Mouse (Mus musculus) small intestine, adult 2 months (tissue): ENCODE measurements around the gene Zfp704. TPM values are rescaled to one million over a fixed set of nuclear protein-coding genes. Genes with fewer than 3 reads are reported as not detected.

Experiments used
- H3K27ac ChIP-seq: fragments of 200-500 bp; 2 replicates; pipeline ENCODE4 v1.5.1; 2012; ENCODE audit warnings: low read depth, low read length, control low read depth, inconsistent platforms; ENCODE audit not compliant: insufficient read depth
- H3K27me3 ChIP-seq: fragments of 200-500 bp; 2 replicates; pipeline ENCODE4 v1.6.1; 2012; ENCODE audit warnings: mild to moderate bottlenecking, moderate library complexity, low read length, inconsistent platforms; ENCODE audit not compliant: control insufficient read depth, insufficient read depth
- H3K36me3 ChIP-seq: fragments of 200-500 bp; 2 replicates; pipeline ENCODE4 v1.6.1; 2012; ENCODE audit warnings: mild to moderate bottlenecking, low read length, control low read depth, inconsistent platforms; ENCODE audit not compliant: control insufficient read depth, insufficient read depth
- H3K4me1 ChIP-seq: fragments of 200-500 bp; 2 replicates; pipeline ENCODE4 v1.6.1; 2012; ENCODE audit warnings: low read length, inconsistent platforms, mixed read lengths; ENCODE audit not compliant: control insufficient read depth, insufficient read depth, insufficient read length
- H3K4me3 ChIP-seq: fragments of 200-500 bp; 2 replicates; pipeline ENCODE4 v1.5.1; 2012; ENCODE audit warnings: low read depth, mild to moderate bottlenecking, control low read depth, inconsistent platforms, low read length, moderate library complexity
- CTCF ChIP-seq: fragments of 200-500 bp; IDR thresholded peaks from 2 replicates; pipeline ENCODE4 v1.5.1; 2012; ENCODE audit warnings: low read depth, mild to moderate bottlenecking, control low read depth, inconsistent platforms, low read length, moderate library complexity, mixed read lengths; ENCODE audit not compliant: insufficient replicate concordance, insufficient read length; ENCODE audit errors: extremely low read depth
- POLR2A ChIP-seq: fragments of 200-500 bp; IDR thresholded peaks from 2 replicates; pipeline ENCODE4 v1.6.1; 2012; ENCODE audit warnings: low read depth, mild to moderate bottlenecking, control low read depth, inconsistent platforms, low read length, moderate library complexity
- WGBS: fragments of 180-500 bp; shearing (Covaris S2); methylation state at CpG from one replicate; pipeline ENCODE4 v1.1.7; 2018; 5-methylcytosine and 5-hydroxymethylcytosine counted together
- polyA plus RNA-seq: library from polyadenylated mRNA; depleted of rRNA; stranded (reverse); fragments of >200 nt; gene quantifications from 2 replicates; pipeline ENCODE4 v1.2.3, GENCODE M21; 2012

Gene Zfp704
- polyA plus RNA-seq, 1 experiment, result 1.5 TPM

DNA sequence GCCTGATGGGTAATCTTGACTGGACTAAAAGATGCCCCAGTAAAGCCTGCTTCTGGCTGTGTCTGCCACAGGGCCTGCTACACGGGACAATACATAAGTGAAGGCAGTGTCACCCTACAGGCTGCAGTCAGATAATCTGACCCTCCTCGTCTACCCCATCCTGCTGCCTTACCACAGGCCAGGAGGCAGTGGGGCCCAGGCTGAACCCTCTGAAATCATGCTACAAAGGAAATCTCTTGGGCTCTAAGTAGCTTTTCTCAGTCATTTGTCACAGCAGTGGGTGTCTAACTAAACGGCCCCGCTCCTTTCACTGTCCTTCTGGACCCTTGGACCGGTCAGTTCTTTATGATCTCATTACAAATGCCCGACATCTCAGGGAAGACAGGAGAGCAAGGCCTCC lies 208.2 kb downstream of the Zfp704 start:
- no peak overlapping the region for H3K27ac ChIP-seq
- no peaks in the 10 kb centered on the region for H3K36me3 ChIP-seq
- no peak for TF ChIP-seq POLR2A
- no peaks in the 10 kb centered on the region for H3K27me3 ChIP-seq
- 86% methylated on average over 6 of the region's 6 CpGs for WGBS
- H3K4me1 ChIP-seq, result no peaks in the 10 kb centered on the region; the same call in 1 of the 2 replicates
- H3K4me3 ChIP-seq, result no peak overlapping the region

DNA sequence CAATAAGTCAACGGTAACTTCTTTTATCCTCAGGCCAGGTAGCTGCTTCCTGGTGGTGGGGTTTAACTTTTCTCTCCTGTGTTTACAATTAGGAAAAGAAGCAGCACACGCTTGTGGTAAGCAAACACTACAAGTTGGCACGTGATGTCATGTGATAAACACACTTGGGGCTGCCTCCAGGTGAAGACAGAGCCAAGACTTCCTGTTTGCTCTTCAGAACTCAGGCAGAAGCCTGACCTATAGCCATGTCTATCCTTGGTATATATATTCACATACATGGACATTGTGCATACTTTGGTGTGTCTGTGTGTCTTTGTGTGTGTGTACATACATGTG lies 209.0 kb downstream of the Zfp704 start:
- Histone ChIP-seq H3K27ac (no peak overlapping the region), H3K36me3 (no peaks in the 10 kb centered on the region), H3K4me1 (no peaks in the 10 kb centered on the region; the same call in 1 of the 2 replicates), H3K4me3 (no peak overlapping the region), H3K27me3 (no peaks in the 10 kb centered on the region)
- 12% methylated on average over 3 of the region's 3 CpGs for whole genome bisulfite sequencing
- TF ChIP-seq CTCF (no peak), POLR2A (no peak)

DNA sequence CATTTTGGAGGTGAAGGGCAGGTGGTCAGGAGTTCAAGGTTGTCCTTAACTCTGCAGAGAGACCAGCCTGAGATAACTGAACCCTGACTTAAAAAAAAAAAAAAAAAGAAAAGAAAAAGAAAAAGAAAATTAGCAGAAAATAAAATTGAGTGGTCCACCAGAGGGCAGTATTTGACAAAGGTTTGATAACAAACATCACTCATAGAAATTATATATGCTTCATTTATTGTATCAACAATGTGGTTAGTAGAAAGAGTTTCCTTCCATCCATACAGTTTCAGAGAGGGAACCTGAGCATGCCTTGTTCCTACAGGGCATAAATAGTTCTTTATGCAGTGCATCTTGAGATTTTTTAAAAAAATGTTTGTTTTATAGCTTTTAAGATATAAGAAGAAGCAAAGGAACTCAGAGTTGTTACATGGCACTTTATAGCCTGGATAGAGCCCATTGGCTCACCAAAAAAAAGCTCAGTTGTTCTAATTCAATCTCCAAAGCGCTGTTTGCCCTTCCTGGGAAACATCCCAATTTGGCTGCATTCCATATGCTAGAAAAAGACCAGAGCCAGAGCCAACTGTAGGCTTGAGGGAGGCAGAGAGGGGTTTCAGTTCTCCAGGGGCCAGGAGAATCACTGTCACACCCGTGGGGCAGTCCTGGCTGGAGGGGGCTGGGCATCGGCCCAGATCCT lies 209.5 kb downstream of the Zfp704 start:
- no peaks in the 10 kb centered on the region for H3K27me3 ChIP-seq
- H3K36me3 ChIP-seq, result no peaks in the 10 kb centered on the region
- H3K4me3 ChIP-seq, result no peak overlapping the region
- no peak overlapping the region for H3K27ac ChIP-seq
- no peaks in the 10 kb centered on the region; the same call in 1 of the 2 replicates for H3K4me1 ChIP-seq
- no peak for TF ChIP-seq CTCF
- no peak for TF ChIP-seq POLR2A
- WGBS, result 8% methylated on average over 3 of the region's 3 CpGs

DNA sequence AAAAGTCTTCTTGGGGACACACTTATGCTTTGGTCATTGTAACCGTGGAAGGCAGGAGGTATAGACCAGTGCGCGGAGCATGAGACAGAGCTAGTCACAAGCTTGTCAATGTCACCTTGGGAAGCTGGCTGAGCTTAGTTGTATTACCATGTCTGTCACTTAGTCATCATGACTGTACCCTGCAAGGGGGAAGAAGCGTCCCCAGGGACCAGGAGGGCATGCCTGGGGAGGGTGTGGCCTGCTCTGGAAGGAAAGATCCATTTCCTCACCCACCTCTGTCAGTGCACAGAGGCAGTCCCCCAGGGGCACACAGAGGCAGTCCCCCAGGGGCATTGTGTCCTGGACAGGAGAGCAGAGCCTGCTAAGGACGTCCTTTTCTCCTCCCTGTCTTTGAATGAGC lies 211.6 kb downstream of the Zfp704 start:
- H3K27ac ChIP-seq, result no peak overlapping the region
- H3K27me3 ChIP-seq, result no peaks in the 10 kb centered on the region
- no peak overlapping the region for H3K4me3 ChIP-seq
- WGBS, result 71% methylated on average over 5 of the region's 5 CpGs
- H3K36me3 ChIP-seq, result no peaks in the 10 kb centered on the region
- H3K4me1 ChIP-seq, result no peaks in the 10 kb centered on the region; the same call in 1 of the 2 replicates
- TF ChIP-seq CTCF (no peak), POLR2A (no peak)
